Mouse (Mus musculus): ENCODE data around the gene Grik4. TPM values are rescaled to one million over a fixed set of nuclear protein-coding genes. Genes with fewer than 3 reads are reported as not detected.
"Not testable (repeated sequence)": the region's sequence is repeated elsewhere in the genome, so short reads cannot be mapped to it uniquely, and the experiment has no call there.

Gene Grik4
- polyA plus RNA-seq, 1 experiment from 2014 or later, result 0.24 TPM

DNA sequence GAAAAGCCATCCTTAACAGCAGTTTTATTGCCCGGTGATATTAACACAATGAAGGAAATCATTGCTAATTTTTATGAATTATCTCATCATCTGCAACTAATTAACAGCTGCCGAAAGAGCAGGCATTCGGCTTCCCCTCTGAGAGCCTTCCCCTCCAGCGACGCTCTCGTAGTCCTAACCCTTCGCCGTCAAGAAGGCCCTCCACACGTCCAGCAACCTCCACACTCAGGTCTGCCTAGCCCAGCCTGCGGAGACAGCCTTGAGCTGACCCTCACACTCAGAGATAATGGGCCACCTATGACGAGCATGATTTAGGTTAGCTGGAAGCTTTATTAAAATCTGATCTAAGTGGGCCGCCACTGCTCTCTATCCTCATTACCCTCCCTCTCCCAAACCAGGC, 152.5 kb downstream of the Grik4 start:
- Histone ChIP-seq H3K36me3 (ENCODE audit: control insufficient read depth, insufficient read depth) (no peaks in the 10 kb centered on the region), H3K4me3 (ENCODE audit: low read length) (no peak overlapping the region), H3K9me3 (replicated peaks; ENCODE audit: control insufficient read depth, low read length) (no peaks in the 10 kb centered on the region), H3K27me3 (ENCODE audit: control insufficient read depth, insufficient read depth, low read length) (peaks cover 33% of the 10 kb centered on the region), H3K9ac (ENCODE audit: low read length) (no peak overlapping the region), H3K4me1 (ENCODE audit: control insufficient read depth, insufficient read depth, low read length) (peaks cover 7% of the 10 kb centered on the region), H3K4me2 (ENCODE audit: low read depth, low read length) (no peak overlapping the region), H3K27ac (ENCODE audit: low read length) (no peak overlapping the region)
- 78% methylated on average over 12 of the region's 12 CpGs for WGBS
- no peak for ATAC-seq (replicated peaks; ENCODE audit: extremely low read depth, insufficient read depth, low FRiP score)

- ATAC-seq (replicated peaks; ENCODE audit: extremely low read depth, insufficient read depth, low FRiP score), result no peak
- peaks cover 33% of the 10 kb centered on the region for H3K27me3 ChIP-seq (ENCODE audit: control insufficient read depth, insufficient read depth, low read length)
- H3K4me2 ChIP-seq (ENCODE audit: low read depth, low read length), result no peak overlapping the region
- no peaks in the 10 kb centered on the region for H3K36me3 ChIP-seq (ENCODE audit: control insufficient read depth, insufficient read depth)
- H3K4me3 ChIP-seq (ENCODE audit: low read length), result no peak overlapping the region
- no peaks in the 10 kb centered on the region for H3K9me3 ChIP-seq (replicated peaks; ENCODE audit: control insufficient read depth, low read length)
- 73% methylated on average over 4 of the region's 4 CpGs for WGBS
- no peak overlapping the region for H3K27ac ChIP-seq (ENCODE audit: low read length)
- H3K9ac ChIP-seq (ENCODE audit: low read length), result no peak overlapping the region
- peaks cover 7% of the 10 kb centered on the region for H3K4me1 ChIP-seq (ENCODE audit: control insufficient read depth, insufficient read depth, low read length)
Measured at GRCm38 (mm10) chr9:42791346-42791745, 152.9 kb downstream of the Grik4 start.

DNA sequence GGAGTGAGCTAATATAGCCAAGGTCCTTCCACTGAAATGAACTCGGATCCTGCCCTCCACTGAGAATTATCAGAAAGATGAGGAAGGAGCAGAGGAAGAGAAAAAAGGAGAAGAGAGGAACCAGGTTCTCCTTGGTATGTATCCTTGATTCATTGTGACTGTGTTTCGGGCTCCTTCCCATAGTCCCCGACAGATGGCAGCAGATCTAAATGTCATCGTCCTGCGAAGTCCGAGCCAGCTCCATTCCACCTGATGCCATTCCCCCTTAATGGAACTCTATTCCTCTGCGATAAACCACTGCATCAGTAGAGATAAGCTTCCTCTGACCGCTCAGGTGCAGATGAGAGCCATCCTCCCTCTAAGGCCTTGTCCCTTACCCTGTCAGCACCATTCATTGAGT, 155.8 kb downstream of the Grik4 start:
- H3K9me3 ChIP-seq (replicated peaks; ENCODE audit: control insufficient read depth, low read length), result no peaks in the 10 kb centered on the region
- no peak for ATAC-seq (replicated peaks; ENCODE audit: extremely low read depth, insufficient read depth, low FRiP score)
- H3K4me1 ChIP-seq (ENCODE audit: control insufficient read depth, insufficient read depth, low read length), result no peaks in the 10 kb centered on the region
- H3K4me2 ChIP-seq (ENCODE audit: low read depth, low read length), result no peak overlapping the region
- no peak overlapping the region for H3K9ac ChIP-seq (ENCODE audit: low read length)
- no peak overlapping the region for H3K27ac ChIP-seq (ENCODE audit: low read length)
- H3K4me3 ChIP-seq (ENCODE audit: low read length), result no peak overlapping the region
- peaks cover 28% of the 10 kb centered on the region for H3K27me3 ChIP-seq (ENCODE audit: control insufficient read depth, insufficient read depth, low read length)
- 19% methylated on average over 8 of the region's 8 CpGs for WGBS
- H3K36me3 ChIP-seq (ENCODE audit: control insufficient read depth, insufficient read depth), result no peaks in the 10 kb centered on the region

GRCm38 (mm10) chr9:42786882-42787281, 157.4 kb downstream of the Grik4 start:
- no peaks in the 10 kb centered on the region for H3K4me1 ChIP-seq (ENCODE audit: control insufficient read depth, insufficient read depth, low read length)
- peaks cover 20% of the 10 kb centered on the region for H3K27me3 ChIP-seq (ENCODE audit: control insufficient read depth, insufficient read depth, low read length)
- 80% methylated on average over 5 of the region's 5 CpGs for WGBS
- no peaks in the 10 kb centered on the region for H3K36me3 ChIP-seq (ENCODE audit: control insufficient read depth, insufficient read depth)
- H3K4me3 ChIP-seq (ENCODE audit: low read length), result no peak overlapping the region
- no peaks in the 10 kb centered on the region for H3K9me3 ChIP-seq (replicated peaks; ENCODE audit: control insufficient read depth, low read length)
- no peak overlapping the region for H3K9ac ChIP-seq (ENCODE audit: low read length)
- no peak overlapping the region for H3K4me2 ChIP-seq (ENCODE audit: low read depth, low read length)
- H3K27ac ChIP-seq (ENCODE audit: low read length), result no peak overlapping the region
- ATAC-seq (replicated peaks; ENCODE audit: extremely low read depth, insufficient read depth, low FRiP score), result no peak

- H3K4me2 ChIP-seq (ENCODE audit: low read depth, low read length), result no peak overlapping the region
- H3K9me3 ChIP-seq (replicated peaks; ENCODE audit: control insufficient read depth, low read length), result no peaks in the 10 kb centered on the region
- no peak overlapping the region for H3K27ac ChIP-seq (ENCODE audit: low read length)
- H3K36me3 ChIP-seq (ENCODE audit: control insufficient read depth, insufficient read depth), result no peaks in the 10 kb centered on the region
- WGBS, result 65% methylated on average over 2 of the region's 2 CpGs
- no peak overlapping the region for H3K4me3 ChIP-seq (ENCODE audit: low read length)
- no peaks in the 10 kb centered on the region for H3K4me1 ChIP-seq (ENCODE audit: control insufficient read depth, insufficient read depth, low read length)
- H3K9ac ChIP-seq (ENCODE audit: low read length), result no peak overlapping the region
- H3K27me3 ChIP-seq (ENCODE audit: control insufficient read depth, insufficient read depth, low read length), result peaks cover 20% of the 10 kb centered on the region
- ATAC-seq (replicated peaks; ENCODE audit: extremely low read depth, insufficient read depth, low FRiP score), result no peak
Measured at GRCm38 (mm10) chr9:42786286-42786685, 158.0 kb downstream of the Grik4 start.

DNA sequence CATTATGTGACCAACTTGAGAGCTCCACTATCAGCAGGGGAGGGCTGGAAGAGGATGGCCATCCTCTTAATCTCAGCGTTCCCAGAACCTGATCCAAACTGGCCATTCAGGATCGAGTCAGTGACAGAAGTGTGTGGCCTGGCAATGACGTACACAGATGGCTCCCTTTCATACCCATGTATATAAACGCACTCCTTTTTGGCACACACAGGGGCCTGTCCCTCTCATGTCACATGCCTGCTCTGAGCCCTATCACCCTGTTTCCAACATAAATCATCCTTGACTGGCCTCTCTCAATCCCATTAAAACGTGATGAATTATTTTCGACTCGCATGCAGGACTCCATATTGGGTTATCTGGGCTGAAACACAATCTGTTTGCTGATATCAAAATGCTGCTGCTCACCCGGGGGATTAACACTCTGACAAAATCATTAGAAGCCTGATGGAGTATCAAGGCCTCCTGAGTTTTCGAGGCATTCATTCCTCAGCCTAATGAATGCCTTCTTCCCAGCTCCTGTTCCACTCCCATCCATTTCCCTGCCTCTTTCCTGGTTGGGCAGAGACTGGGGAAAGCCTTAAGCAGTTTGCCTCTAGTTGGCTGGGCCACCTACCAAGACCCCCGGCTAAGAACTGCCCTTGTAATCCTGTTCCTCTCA, 159.0 kb downstream of the Grik4 start:
- peaks cover 14% of the 10 kb centered on the region; the same call in 1 of the 2 replicates for H3K27me3 ChIP-seq (ENCODE audit: control insufficient read depth, insufficient read depth, low read length)
- 52% methylated on average over 10 of the region's 10 CpGs for WGBS
- H3K9me3 ChIP-seq (replicated peaks; ENCODE audit: control insufficient read depth, low read length), result no peaks in the 10 kb centered on the region
- no peaks in the 10 kb centered on the region for H3K4me1 ChIP-seq (ENCODE audit: control insufficient read depth, insufficient read depth, low read length)
- ATAC-seq (replicated peaks; ENCODE audit: extremely low read depth, insufficient read depth, low FRiP score), result no peak
- H3K9ac ChIP-seq (ENCODE audit: low read length), result no peak overlapping the region
- H3K4me3 ChIP-seq (ENCODE audit: low read length), result no peak overlapping the region
- H3K4me2 ChIP-seq (ENCODE audit: low read depth, low read length), result no peak overlapping the region
- H3K36me3 ChIP-seq (ENCODE audit: control insufficient read depth, insufficient read depth), result no peaks in the 10 kb centered on the region
- H3K27ac ChIP-seq (ENCODE audit: low read length), result no peak overlapping the region

- Histone ChIP-seq H3K27ac (ENCODE audit: low read length) (no peak overlapping the region), H3K4me3 (ENCODE audit: low read length) (no peak overlapping the region), H3K4me2 (ENCODE audit: low read depth, low read length) (no peak overlapping the region), H3K36me3 (ENCODE audit: control insufficient read depth, insufficient read depth) (no peaks in the 10 kb centered on the region), H3K4me1 (ENCODE audit: control insufficient read depth, insufficient read depth, low read length) (no peaks in the 10 kb centered on the region), H3K9me3 (replicated peaks; ENCODE audit: control insufficient read depth, low read length) (no peaks in the 10 kb centered on the region), H3K27me3 (ENCODE audit: control insufficient read depth, insufficient read depth, low read length) (peaks cover 11% of the 10 kb centered on the region), H3K9ac (ENCODE audit: low read length) (no peak overlapping the region)
- no peak for ATAC-seq (replicated peaks; ENCODE audit: extremely low read depth, insufficient read depth, low FRiP score)
- WGBS, result 43% methylated on average over 8 of the region's 8 CpGs
Measured at GRCm38 (mm10) chr9:42783248-42783903, 160.9 kb downstream of the Grik4 start.

- peaks cover 13% of the 10 kb centered on the region for H3K27me3 ChIP-seq (ENCODE audit: control insufficient read depth, insufficient read depth, low read length)
- not testable (repeated sequence) for H3K27ac ChIP-seq (ENCODE audit: low read length); ATAC-seq (replicated peaks; ENCODE audit: extremely low read depth, insufficient read depth, low FRiP score)
Measured at GRCm38 (mm10) chr9:42778471-42779263, 165.6 kb downstream of the Grik4 start.

GRCm38 (mm10) chr9:42777913-42778312, 166.4 kb downstream of the Grik4 start:
- H3K4me2 ChIP-seq (ENCODE audit: low read depth, low read length), result no peak overlapping the region
- no peak overlapping the region for H3K9ac ChIP-seq (ENCODE audit: low read length)
- no peaks in the 10 kb centered on the region for H3K4me1 ChIP-seq (ENCODE audit: control insufficient read depth, insufficient read depth, low read length)
- H3K27ac ChIP-seq (ENCODE audit: low read length), result no peak overlapping the region
- H3K36me3 ChIP-seq (ENCODE audit: control insufficient read depth, insufficient read depth), result no peaks in the 10 kb centered on the region
- WGBS, result 61% methylated on average over 8 of the region's 8 CpGs
- no peaks in the 10 kb centered on the region for H3K9me3 ChIP-seq (replicated peaks; ENCODE audit: control insufficient read depth, low read length)
- no peak overlapping the region for H3K4me3 ChIP-seq (ENCODE audit: low read length)
- ATAC-seq (replicated peaks; ENCODE audit: extremely low read depth, insufficient read depth, low FRiP score), result no peak
- H3K27me3 ChIP-seq (ENCODE audit: control insufficient read depth, insufficient read depth, low read length), result peaks cover 13% of the 10 kb centered on the region

More at GRCm38 (mm10) chr9:42778471-42779263, 165.6 kb downstream of the Grik4 start:
- H3K4me3 ChIP-seq (ENCODE audit: low read length); H3K4me2 ChIP-seq (ENCODE audit: low read depth, low read length); H3K36me3 ChIP-seq (ENCODE audit: control insufficient read depth, insufficient read depth); H3K9me3 ChIP-seq (replicated peaks; ENCODE audit: control insufficient read depth, low read length); H3K4me1 ChIP-seq (ENCODE audit: control insufficient read depth, insufficient read depth, low read length); H3K9ac ChIP-seq (ENCODE audit: low read length): not testable (repeated sequence)
- 30% methylated on average over 21 of the region's 21 CpGs for WGBS
